Mouse (Mus musculus) lung, postnatal 0 days (tissue): Measurements from ENCODE around the gene Ptrh2.

Source experiments
- CTCF ChIP-seq: IDR thresholded peaks from 2 replicates; pipeline ENCODE4 v1.5.1; 2016; ENCODE audit warnings: antibody characterized with exemption, mild to moderate bottlenecking
- EP300 ChIP-seq: IDR thresholded peaks from 2 replicates; pipeline ENCODE4 v1.6.1; 2016; ENCODE audit warnings: antibody characterized with exemption, mild to moderate bottlenecking, control low read depth

DNA sequence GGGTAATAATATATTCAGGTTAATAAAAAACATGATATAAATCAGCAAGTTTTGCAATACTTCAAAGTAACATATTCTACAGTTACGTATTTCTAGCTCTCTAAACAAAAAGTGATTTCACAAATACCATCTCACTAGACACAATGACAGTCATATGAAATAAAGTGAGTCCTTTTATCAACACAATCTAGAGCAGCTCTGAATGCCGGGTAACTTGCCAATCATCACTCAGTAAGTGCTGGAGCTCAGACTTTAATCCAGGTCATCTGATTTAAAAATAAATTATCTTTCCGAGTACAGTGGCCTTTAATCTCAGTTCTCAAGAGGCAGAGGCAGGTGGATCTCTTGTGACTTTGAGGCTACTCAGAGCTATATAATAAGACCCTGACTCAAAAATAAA is 2.4 kb upstream of the Ptrh2 start:
- TF ChIP-seq EP300, result no peak
- no peak for TF ChIP-seq CTCF
